Mouse (Mus musculus) adrenal gland, adult 10 weeks (tissue): ENCODE measurements around the gene Vmn1r58. TPM values are rescaled to one million over a fixed set of nuclear protein-coding genes. Genes with fewer than 3 reads are reported as not detected.

Experiments
- polyA plus RNA-seq: library from polyadenylated mRNA; stranded (reverse); fragments of 350-450 nt; fragmentation: Illumina TruSeq; extraction: RNeasy Lipid Tissue Mini Kit (QIAGEN cat#74804); gene quantifications from one replicate; pipeline ENCODE4 v1.2.3, GENCODE M21; 2014; ENCODE audit warnings: low read depth, low replicate concordance

Vmn1r58 gene
- polyA plus RNA-seq, result not detected

GRCm38 (mm10) chr7:5413296-5413695 lies at the start of gene Vmn1r58:
Vmn1r58 (minus strand) TSS chr7:5413396.

DNA sequence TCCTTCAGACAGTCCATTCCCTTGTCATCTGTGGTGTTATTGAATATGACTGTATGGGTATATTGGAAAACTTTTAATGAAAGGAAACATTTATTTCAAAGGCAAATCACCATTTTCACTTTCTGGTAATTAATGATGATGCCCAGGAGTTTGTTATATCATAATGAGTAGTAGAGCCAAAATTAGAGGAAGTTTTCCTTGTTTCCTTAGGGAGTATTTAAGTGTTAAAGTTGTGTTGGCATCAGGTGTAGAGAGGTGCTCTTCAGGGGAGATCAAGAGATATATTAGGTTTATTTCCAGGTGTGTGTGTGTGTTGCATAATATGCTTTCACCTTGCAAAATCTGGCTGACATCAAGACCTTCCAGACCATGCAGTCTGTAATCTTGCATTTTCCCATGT lies 43.5 kb upstream of the Vmn1r58 start, which contains the start of gene Vmn1r59:
Gene Vmn1r59 (minus strand): TSS at position 101 of the 400 bp plus-strand sequence.

Other genes starting within 250 kb of the Vmn1r58 start
- gene Vmn1r56, start 216.6 kb downstream of the Vmn1r58 start, polyA plus RNA-seq, result not detected
- not detected for gene Vmn1r57, start 194.9 kb downstream of the Vmn1r58 start, polyA plus RNA-seq
- not detected for gene Gm5065, start 62.9 kb downstream of the Vmn1r58 start, polyA plus RNA-seq
- gene Nlrp2, start 62.4 kb downstream of the Vmn1r58 start, polyA plus RNA-seq, result not detected
- gene Vmn1r59, start 43.4 kb upstream of the Vmn1r58 start, polyA plus RNA-seq, result not detected
- gene Vmn2r28, start 80.6 kb upstream of the Vmn1r58 start, polyA plus RNA-seq, result not detected
- not detected for gene Vmn1r60, start 133.9 kb upstream of the Vmn1r58 start, polyA plus RNA-seq
- not detected for gene Vmn1r61, start 199.9 kb upstream of the Vmn1r58 start, polyA plus RNA-seq